Mouse (Mus musculus): ENCODE data around the gene Ccdc170. TPM values are rescaled to one million over a fixed set of nuclear protein-coding genes. Genes with fewer than 3 reads are reported as not detected.
A peak's percentile ranks its signal among the peaks of the same experiment; 100 is the strongest.

Gene Ccdc170
- polyA plus RNA-seq, 1 experiment, result 0.72 TPM

DNA sequence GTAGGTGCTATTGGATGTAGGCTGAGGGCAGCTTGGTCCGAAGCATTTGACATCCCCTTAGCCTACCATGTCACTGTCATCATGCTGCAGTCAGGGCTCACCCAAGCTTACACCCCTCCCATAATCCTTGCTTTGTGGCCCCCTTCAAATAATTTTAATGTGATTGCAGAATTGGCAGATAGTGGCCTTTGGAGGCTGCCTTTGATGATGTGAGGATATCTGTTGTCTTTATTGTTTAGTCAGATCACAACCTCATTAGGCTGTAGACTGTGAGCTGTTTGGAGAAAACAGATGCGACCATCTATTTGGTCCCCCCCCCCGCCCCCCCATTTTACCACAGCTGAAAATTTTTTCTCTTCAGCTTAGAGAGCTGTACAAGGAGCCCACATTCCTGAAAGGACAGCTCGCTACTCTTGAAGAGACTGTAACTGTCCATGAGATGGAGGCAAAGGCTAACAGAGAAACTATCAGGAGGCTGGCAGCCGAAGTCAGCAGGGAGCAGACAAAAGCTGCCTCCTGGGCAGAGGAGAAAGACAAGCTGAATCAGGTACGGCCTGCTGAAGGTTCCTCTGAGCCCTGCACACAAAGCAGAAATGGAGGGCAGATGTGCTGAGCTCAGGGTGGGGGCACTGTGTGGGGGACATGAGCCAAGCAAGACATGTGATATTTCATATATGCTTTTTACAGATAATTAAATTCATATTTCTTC is 38.2 kb downstream of the Ccdc170 start:
- DNase-seq (ENCODE audit: low read depth), result no peak

GRCm38 (mm10) chr10:4522116-4522515 is 39.8 kb downstream of the Ccdc170 start:
- no peak for DNase-seq (ENCODE audit: low read depth)

DNA sequence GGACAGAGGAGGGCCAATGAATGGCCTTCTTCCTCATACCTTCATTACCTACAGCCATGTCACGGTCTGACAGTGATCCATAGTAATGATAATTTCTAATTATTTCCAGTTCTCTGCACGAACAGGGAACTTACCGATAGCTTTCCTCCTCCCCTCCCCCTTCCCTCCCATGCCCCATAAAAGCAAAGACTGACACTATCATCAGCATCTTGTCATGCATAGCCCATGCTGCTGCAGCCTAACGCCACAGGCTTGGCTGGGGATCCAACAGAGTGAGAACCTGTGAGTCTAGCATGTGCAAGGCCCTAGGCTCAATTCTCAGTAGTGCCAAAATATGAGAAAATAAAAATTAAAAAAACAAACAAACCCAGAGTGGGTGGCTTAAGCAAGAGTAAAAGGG is 40.8 kb downstream of the Ccdc170 start:
- DNase-seq (ENCODE audit: low read depth), result no peak

- DNase-seq (ENCODE audit: low read depth), result no peak
Observed at GRCm38 (mm10) chr10:4528043-4528442, 45.7 kb downstream of the Ccdc170 start.

DNA sequence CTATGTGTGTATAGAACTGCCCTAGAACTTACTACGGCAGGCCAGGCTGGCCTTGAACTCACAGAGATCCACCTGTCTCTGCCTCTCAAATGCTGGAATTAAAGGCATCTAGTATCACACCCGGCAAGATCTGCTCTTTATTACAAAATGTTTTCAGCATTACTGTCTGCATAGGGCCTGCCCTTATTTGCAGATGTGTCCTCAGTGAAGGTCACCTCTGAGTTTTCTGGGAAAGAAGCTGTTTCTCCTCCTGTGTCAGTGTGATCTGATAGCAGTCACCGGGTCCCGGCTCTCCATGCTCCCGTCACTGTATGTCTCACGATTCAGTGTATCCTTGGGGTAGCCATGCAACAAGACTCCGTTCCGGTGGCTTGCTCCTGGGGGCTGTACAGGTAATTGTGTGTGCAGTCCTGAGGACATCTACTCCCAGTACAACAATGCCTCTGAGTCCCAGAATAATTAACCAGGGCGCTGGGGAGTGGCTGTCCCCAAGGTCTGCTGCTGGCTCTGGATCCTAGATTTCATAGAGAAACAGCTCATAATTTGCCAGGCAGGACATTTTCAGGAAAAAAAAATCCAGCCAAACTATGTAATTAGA is 48.4 kb downstream of the Ccdc170 start:
- DNase-seq (ENCODE audit: low read depth), result no peak

GRCm38 (mm10) chr10:4531933-4532332 is 49.6 kb downstream of the Ccdc170 start:
- no peak for DNase-seq (ENCODE audit: low read depth)

- DNase-seq (ENCODE audit: low read depth), result no peak
Observed at GRCm38 (mm10) chr10:4532731-4533130, 50.4 kb downstream of the Ccdc170 start.

DNA sequence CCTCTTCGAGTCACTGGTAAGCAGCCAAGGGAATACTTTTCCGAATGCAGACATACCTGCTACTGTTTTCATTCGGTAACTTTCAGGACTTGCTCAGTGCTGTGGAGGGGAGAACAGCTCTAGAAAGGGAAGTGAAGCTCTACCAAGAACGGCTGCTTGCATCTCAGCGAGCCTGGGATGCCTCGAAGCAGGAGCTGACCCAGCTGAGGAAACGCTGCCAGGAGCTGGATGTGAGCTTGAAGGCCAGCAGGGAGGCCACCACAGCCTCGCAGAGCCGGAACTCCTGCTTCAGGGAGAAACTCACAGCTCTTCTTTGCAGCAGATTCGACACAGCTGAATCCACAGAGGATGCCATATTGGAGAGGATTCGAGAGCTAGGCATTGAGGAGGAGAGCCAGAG is 51.6 kb downstream of the Ccdc170 start:
- no peak for DNase-seq (ENCODE audit: low read depth)

- no peak for DNase-seq (ENCODE audit: low read depth)
Observed at GRCm38 (mm10) chr10:4545550-4545949, 63.2 kb downstream of the Ccdc170 start.

GRCm38 (mm10) chr10:4553442-4554119 is 71.3 kb downstream of the Ccdc170 start:
- DNase-seq (ENCODE audit: low read depth), result no peak

GRCm38 (mm10) chr10:4556842-4557377 is 74.6 kb downstream of the Ccdc170 start:
- DNase-seq (ENCODE audit: low read depth), result peak; percentile 59

DNA sequence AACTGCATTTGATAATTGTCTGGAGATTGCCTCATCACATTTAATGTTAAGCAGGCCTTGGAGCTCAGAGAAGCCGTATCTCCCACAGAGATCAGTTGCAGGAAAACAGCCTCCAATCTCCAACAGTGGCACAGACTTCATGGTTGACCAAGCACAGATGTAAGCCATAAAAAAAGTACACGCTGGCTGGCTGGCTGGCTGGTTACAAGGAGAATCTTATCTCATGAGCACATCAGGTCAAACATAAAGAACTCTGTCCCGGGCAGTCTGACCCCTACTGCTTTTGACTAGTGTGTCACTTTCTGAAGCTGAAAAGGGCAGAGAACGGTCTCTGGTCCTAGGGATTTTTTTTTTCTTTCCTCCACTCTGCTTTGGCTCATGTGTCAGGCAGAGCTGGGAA is 76.8 kb downstream of the Ccdc170 start:
- no peak for DNase-seq (ENCODE audit: low read depth)

GRCm38 (mm10) chr10:4565148-4565547 is 82.8 kb downstream of the Ccdc170 start:
- no peak for DNase-seq (ENCODE audit: low read depth)

- DNase-seq (ENCODE audit: low read depth), result no peak
Observed at GRCm38 (mm10) chr10:4570778-4571177, 88.5 kb downstream of the Ccdc170 start.

GRCm38 (mm10) chr10:4571304-4571703 is 89.0 kb downstream of the Ccdc170 start:
- no peak for DNase-seq (ENCODE audit: low read depth)

GRCm38 (mm10) chr10:4581905-4582304 is 99.6 kb downstream of the Ccdc170 start:
- DNase-seq (ENCODE audit: low read depth), result no peak

- DNase-seq (ENCODE audit: low read depth), result no peak
Observed at GRCm38 (mm10) chr10:4586691-4587090, 104.4 kb downstream of the Ccdc170 start.

- DNase-seq (ENCODE audit: low read depth), result no peak
Observed at GRCm38 (mm10) chr10:4589576-4589975, 107.3 kb downstream of the Ccdc170 start.

DNA sequence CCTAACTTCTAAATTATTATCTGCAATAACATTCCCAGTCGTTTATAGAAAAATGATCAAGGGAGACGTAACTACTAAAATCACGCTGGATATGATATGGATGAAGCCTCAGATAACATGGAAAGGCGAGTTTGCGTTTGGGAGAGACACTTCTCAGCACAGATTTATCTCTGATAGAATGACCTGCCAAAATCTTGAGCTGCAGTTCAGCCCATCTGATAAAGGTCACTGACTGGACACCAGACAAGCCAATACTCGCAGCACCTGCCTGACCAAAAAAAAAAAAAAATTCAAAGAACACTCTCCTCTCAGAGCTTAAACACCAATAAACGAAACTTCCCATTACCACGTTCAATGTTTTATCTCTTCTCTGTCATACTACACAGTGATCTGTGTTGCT is 108.7 kb downstream of the Ccdc170 start:
- no peak for DNase-seq (ENCODE audit: low read depth)

DNA sequence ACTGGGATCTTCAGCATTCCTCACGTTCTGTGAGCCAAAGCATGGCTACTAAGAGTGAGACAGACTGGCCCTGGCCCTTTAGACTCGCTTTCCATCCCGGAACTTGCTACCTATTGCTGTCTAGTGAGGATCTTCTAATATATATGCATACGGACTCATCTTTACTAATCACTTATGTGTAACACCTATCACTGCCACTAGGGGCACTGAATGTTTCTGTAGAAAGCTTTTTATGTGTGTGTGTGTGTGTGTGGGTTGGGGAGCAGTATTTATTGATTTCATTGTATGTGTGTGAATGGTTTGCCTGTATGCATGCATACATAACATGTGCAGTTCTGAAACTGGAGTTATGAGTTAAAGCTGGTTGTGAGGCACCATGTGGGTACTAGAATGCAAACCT is 111.5 kb downstream of the Ccdc170 start:
- no peak for DNase-seq (ENCODE audit: low read depth)

DNA sequence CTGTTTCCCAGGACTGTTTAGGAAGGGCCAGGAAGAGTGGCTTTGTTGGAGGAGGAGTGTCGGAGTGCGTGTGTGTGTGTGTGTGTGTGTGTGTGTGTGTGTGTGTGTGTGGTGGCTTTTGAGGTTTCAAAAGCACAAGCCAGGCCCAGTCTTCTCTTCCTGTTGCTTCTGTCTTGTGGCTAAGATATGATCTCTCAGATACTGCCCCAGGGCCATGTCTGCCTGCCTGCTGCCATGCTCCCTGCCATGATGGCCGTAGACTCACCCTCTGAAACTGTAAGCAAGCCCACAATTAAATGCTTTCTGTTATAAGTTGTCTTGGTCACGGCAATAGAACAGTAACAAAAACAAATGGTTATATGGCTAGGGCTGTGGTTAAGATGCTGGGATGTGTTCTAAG is 114.9 kb downstream of the Ccdc170 start:
- DNase-seq (ENCODE audit: low read depth), result no peak

DNA sequence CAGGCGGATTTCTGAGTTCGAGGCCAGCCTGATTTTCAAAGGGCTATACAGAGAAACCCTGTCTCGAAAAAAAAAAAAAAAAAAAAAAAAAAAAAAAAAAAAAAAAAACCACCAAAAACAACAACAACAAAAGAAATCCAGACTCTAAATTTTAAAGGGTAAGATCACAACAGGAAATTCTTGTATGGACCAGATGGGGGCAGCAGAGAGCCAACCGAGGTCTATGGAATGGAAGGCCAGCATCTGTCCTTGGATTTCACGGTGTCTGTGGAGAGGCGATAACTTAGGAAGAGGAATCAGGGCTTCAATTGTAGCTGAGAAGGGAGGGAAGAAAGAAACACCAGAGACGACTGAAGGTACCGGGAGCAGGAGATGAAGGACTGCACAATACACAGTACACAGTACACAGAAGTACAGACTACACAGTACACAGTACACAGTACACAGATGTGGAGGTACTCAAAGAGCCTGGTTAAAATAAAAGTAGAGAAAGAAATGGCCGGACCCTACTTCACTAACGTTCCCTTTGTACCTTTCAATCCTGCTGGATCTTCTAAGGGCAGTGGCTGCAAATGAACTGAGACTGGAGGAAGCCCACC is 116.0 kb downstream of the Ccdc170 start:
- DNase-seq (ENCODE audit: low read depth), result no peak

All from gonadal fat pad, adult 2 months (tissue).